Mouse (Mus musculus) E14TG2a.4 (cell line): ENCODE data around the gene Malsu1.

Experiments used
- CTCF ChIP-seq: conservative IDR thresholded peaks from 2 replicates; pipeline ENCODE4 v1.5.1; 2014; ENCODE audit warnings: low read length
- NANOG ChIP-seq: IDR thresholded peaks from 2 replicates; pipeline ENCODE4 v1.6.1; 2014; ENCODE audit warnings: borderline replicate concordance, low read length, mixed read lengths
- POU5F1 ChIP-seq: IDR thresholded peaks from 2 replicates; pipeline ENCODE4 v1.6.1; 2014; ENCODE audit warnings: low read length, borderline replicate concordance

DNA sequence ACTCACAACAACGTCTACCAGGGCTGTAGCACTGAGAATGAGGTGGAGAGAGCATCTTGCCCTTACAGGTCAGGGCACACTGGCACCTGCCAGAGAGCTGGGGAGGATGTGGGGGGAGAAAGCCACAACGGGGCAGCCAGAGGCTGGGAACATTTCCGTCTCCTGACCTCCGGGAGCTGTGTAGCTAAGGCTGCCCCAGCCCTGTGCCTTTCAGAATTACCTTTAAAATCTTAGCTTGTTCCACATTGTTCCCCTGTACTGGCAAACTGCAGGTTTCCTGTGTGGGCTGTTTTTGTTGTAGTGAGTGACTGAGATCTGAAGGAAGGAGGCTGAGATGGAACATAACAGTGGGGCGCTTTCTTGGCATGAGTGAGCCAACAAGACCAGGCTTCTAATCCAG is 21.4 kb upstream of the Malsu1 start:
- no peak for TF ChIP-seq CTCF
- TF ChIP-seq POU5F1, result no peak
- TF ChIP-seq NANOG, result no peak
